Mouse (Mus musculus) 416B (cell line): ENCODE measurements around the gene Sapcd1.
"Not testable (repeated sequence)": the region's sequence is repeated elsewhere in the genome, so short reads cannot be mapped to it uniquely, and the experiment has no call there.

Experiments used
- DNase-seq: peaks from one replicate; pipeline ENCODE4 v3.0.0; 2011; ENCODE audit warnings: low read depth

The Sapcd1 gene

DNA sequence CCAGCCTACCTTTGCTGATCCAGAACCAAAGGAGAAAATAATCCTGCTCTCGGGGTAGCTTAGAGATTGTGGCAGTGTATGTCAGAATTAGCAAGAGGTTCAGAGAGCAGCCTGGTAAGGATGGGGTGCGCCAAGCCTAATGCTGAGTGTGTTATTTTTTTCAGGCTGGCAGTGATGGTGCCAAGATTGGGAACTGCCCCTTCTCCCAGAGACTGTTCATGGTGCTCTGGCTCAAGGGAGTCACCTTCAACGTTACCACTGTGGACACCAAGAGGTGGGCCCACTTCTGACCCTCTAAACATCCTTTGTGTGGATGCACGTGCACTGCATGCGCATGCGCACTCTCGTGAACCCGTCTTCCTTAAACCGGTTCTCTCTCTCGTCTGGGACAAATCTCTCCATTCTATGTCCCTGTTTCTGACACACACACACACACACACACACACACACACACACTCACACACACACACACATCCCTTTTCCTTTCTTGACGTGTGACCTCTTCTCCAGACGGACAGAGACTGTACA lies 24.5 kb upstream of the Sapcd1 start:
- no peak for DNase-seq

- DNase-seq, result peak; percentile 98
Observed at GRCm38 (mm10) chr17:35051156-35052086, 23.6 kb upstream of the Sapcd1 start.

DNA sequence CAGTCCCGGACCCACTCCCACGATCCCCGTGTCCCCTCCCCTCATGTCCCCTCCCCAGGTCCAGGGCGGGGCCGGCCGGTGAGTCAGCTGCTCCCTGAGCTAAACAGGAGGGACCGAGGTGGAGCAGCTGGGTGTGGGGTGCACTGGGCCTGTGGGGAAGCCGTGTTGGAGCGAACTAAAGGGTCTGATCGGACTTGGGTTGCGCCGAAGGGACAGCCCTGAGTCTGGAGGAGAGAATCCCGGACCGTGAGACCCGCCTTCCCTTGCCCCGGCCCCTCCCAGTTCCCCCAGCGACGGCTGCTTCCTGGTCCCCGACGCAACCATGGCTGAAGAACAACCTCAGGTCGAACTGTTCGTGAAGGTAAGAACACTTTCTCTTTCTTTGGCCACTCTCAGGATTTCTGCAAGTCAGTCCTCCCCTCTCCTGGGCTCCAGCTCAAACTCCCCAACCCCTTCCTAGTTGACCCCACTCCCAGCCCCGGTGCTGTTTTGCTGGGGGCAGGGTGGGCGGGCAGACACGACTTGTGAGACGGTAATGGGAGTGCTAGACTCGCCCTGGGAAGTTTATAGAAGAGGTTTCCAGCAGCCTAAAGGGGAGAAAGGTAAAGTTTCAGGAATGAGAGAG lies 22.4 kb upstream of the Sapcd1 start:
- peak; percentile 88 for DNase-seq

DNA sequence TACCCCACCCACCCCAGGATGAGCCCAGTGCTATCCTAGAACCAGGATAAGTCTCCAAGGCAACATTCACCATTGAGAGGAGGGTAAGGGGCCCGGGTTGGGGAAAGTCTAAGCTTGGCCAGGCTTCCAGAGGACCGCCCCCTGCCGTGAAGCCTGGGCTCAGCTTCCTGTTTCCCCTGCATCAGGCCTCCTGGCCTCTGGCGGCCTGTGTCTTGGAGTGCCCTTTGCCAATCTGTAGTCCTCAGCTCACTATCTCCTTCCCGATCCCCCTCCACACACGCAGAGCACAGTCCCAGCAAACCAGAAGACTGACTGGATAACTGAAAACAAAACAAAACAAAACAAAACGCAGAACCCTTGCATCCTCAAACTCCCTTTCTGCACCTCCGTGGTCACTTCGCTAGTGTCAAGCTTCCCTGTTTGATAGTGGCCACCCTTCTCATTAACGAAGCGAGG lies 21.8 kb upstream of the Sapcd1 start, which contains the start of gene Clic1:
TSS of gene Clic1 (plus strand) at position 406 of the 456 bp plus-strand sequence.
- DNase-seq, result peak; percentile 92

GRCm38 (mm10) chr17:35048932-35049440 lies 21.2 kb upstream of the Sapcd1 start:
- peak; percentile 59 for DNase-seq

- peak; percentile 94 for DNase-seq
Observed at GRCm38 (mm10) chr17:35048149-35048931, 20.5 kb upstream of the Sapcd1 start.

GRCm38 (mm10) chr17:35047688-35048087 lies 19.9 kb upstream of the Sapcd1 start:
- peak; percentile 74 for DNase-seq

DNA sequence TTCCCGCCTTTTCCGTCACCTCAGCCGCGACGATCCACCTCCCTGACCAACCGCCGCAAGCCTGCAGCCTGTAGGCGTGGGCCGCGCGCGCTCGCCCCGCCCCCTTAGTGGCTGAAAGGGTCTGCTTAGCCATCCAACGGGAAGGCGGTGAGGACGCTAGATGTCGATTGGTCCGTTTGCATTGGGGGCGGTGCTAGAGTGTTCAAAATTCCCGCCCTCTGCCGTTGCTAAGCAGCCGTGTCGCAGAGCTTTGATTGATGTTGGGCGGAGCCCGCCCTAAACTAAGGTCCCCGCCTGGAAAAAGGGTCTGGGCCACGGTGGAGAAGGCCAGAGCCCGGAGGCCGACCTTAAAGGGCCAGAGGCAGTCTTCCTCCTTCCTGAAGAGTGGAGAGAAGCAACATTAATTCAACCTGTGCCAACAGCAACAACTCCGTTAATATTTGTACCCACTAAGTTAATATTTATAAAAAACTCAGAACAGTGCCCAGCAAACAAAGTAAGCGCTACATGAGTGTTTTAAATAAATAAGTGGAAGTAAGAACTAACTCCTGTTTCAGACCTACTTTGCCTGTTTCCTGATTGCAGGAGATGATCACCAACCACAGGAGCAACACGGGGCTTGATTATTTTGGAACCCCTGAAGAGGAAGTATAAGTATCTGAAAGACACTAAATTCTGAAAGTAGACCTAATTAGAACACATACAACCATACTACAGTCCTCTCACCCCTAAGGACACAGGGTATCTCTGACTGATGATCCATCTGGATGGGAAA lies 19.1 kb upstream of the Sapcd1 start, which contains the start of gene Msh5:
TSS of gene Msh5 (minus strand) at position 65 of the 775 bp plus-strand sequence.
- DNase-seq, result peak; percentile 100

DNA sequence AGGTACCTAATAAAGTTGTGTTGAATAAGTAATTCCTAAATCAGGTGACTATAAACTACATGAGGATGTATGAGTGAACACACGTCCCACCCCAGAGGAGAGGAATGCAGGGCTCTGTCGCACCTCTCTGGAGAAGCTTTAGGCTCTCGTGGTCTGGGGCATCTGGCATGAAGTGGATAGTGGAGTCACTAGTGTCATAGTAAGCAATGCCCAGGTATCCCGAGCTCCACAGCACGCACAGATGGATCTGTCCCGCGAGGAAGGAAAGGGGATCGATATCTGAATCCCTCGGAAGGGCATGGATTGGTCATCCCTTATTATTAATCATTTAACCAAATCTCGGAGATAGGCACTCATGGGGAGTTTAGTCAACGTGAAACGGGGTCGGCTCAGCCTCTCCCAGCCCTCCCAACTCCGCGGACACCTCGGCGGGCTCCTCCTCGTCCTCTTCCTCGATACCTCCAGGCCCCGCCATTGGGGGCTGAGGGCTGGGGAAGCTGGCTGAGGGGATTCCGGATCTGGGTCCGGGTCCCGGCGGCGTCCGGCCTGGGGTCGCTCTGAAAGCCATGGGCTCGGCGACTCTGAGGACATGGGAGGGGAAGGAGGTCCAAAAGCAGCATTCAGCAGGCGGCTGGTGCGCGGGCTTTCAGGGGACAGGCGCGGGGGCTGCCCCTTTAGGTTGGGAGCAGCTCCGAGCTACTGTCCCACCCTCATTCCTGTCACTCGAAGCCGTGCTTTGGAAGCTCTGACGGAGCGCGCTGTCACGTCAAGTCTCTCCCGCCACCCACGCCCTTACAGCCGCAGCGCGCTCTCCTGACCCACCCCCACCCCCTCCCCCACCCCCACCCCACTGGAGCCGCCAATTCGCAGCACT lies 18.2 kb upstream of the Sapcd1 start:
- DNase-seq, result peak; percentile 58

- DNase-seq, result peak; percentile 82
Observed at GRCm38 (mm10) chr17:35044904-35045806, 17.3 kb upstream of the Sapcd1 start.

DNA sequence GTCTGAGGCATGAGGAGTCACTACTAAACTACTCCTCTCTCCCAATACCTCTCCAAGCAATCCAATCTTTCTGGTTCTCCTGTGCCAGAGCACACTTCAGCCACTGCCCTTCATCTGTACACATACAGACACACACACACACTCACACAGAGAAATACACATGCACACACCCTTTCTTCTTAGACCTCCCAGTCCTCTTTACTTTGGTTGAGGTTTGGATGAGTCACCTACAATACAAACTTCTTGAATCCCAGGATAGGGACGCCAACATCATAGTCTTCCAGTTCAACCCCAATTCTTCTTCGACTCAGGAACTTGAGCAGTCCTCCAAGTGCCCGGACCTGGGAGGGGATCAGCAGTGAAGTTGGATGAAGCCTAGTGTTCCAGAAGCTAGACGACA lies 16.0 kb upstream of the Sapcd1 start:
- peak; percentile 51 for DNase-seq

DNA sequence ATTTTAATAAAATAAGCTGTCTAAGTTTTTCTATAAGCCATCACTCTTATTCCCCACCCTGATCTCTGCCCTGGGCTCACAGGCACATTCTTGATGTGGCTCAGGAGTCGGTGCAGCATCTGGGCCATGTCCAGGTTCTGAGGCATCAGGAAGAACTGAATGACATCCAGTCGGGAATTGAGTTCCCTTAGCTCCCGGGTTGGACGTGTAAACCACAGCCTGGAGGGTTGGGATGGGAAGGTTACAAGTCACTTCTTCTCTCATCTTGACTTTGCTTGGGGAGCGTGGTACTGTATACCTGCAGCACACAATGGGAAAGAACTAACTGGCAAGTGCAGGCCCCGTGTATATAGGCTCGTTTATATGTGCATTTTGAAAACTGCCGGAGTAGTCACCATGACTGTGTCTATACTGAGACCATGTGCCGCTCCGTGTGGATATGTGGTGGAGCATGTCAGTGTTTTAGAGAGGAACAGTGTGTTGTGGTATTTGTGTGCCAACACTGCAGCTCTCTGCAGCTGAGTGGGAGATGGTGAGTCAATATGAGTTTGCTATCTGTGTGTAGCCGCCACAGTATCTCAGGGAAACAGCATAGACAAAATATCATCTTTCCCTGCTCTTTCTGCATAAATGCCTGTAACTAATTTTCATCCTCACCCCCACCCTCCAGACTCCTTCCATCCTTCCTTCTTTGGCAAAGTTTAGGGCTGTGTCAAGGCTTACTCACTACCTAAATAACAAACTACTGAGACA lies 11.5 kb upstream of the Sapcd1 start:
- peak; percentile 65 for DNase-seq

- DNase-seq, result peak; percentile 57
Observed at GRCm38 (mm10) chr17:35034896-35035295, 7.1 kb upstream of the Sapcd1 start.

GRCm38 (mm10) chr17:35033703-35034102 lies 5.9 kb upstream of the Sapcd1 start:
- DNase-seq, result not testable (repeated sequence)

GRCm38 (mm10) chr17:35032323-35032870 lies 4.6 kb upstream of the Sapcd1 start:
- no peak for DNase-seq

DNA sequence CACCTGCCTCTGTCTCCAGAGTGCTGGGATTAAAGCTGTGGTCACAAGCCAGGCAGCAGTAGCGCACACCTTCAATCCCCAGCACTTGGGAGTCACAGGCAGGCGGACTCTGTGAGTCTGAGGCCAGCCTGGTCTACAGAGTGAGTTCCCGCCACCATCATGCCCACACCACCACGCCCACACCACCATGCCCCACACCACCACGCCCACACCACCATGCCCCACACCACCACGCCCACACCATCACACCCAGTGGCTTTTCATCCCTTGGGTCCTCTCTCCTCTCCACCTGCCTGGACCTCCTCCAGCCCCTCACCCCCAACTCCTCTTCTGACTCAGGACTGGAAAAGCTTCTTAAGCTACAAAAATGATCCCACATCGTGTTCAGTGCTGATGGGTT lies 4.1 kb upstream of the Sapcd1 start:
- no peak for DNase-seq

- no peak for DNase-seq
Observed at GRCm38 (mm10) chr17:35031272-35031671, 3.5 kb upstream of the Sapcd1 start.
